Mouse (Mus musculus) embryonic fibroblast, embryonic 13.5 days (primary cell): ENCODE data around the gene Drc3.

Source experiments
- CTCF ChIP-seq: IDR thresholded peaks from 2 replicates; pipeline ENCODE4 v1.5.1; 2011; ENCODE audit warnings: mild to moderate bottlenecking, control low read depth, low read length, moderate library complexity, borderline replicate concordance; ENCODE audit not compliant: insufficient read depth
- POLR2A ChIP-seq: IDR thresholded peaks from 2 replicates; pipeline ENCODE4 v1.6.1; 2011; ENCODE audit warnings: low read depth, mild to moderate bottlenecking, control low read depth, low read length, moderate library complexity

- TF ChIP-seq POLR2A = no peak
- no peak for TF ChIP-seq CTCF
Observed at GRCm38 (mm10) chr11:60311025-60311854, 41.9 kb upstream of the Drc3 start.
